Mouse (Mus musculus) hematopoietic stem cell, adult 5-6 weeks (primary cell): ENCODE measurements around the gene Hk3. TPM values are rescaled to one million over a fixed set of nuclear protein-coding genes. Genes with fewer than 3 reads are reported as not detected.

Experiments
- ATAC-seq, 2 experiments: fragments of 125-278 bp in 1 of 2; replicated peaks in 1 of 2; 2 replicates each; pipeline ENCODE4 v1.8.0; 2016 to 2017; ENCODE audit warnings: inconsistent platforms in 2 of 2, mild to moderate bottlenecking in 2 of 2, moderate number of reproducible peaks in 2 of 2, low read depth in 1 of 2, moderate TSS enrichment in 1 of 2; ENCODE audit not compliant: low FRiP score in 2 of 2, poor library complexity in 2 of 2, severe bottlenecking in 2 of 2, insufficient read depth in 1 of 2, low TSS enrichment in 1 of 2
- total RNA-seq: library from RNA; stranded (forward); fragments of 172-1452, 232-1000 nt; gene quantifications from 2 replicates; pipeline ENCODE4 v1.2.3, GENCODE M21; 2017

The Hk3 gene
- 32.0 and 64.9 TPM in 2 replicates for total RNA-seq

- peak; percentile 33 to 34 for ATAC-seq
Observed at GRCm38 (mm10) chr13:55021194-55021779, at the start of gene Hk3. Hk3 (minus strand) TSS chr13:55021385.

DNA sequence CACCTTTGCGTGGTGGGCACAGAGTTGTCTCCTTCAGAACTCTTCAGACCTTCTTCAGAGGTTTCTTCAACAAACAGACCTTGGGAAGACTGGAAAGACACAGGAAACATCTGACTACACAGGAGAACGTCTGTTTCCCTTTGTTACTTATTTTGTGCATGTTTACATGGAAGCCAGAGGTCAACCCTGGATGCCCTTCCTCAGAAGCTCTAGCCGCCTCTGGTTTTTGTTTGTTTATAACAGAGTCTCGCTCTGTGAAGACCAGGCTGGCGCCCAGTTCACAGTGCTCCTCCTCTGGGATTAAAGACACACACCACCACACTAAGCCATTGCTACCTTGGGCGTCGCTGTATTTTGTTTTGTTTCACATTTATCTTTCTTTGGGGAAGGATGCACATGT is 48.5 kb upstream of the Hk3 start:
- ATAC-seq: no peak

- ATAC-seq: no peak
Observed at GRCm38 (mm10) chr13:55063276-55063675, 42.1 kb upstream of the Hk3 start.

DNA sequence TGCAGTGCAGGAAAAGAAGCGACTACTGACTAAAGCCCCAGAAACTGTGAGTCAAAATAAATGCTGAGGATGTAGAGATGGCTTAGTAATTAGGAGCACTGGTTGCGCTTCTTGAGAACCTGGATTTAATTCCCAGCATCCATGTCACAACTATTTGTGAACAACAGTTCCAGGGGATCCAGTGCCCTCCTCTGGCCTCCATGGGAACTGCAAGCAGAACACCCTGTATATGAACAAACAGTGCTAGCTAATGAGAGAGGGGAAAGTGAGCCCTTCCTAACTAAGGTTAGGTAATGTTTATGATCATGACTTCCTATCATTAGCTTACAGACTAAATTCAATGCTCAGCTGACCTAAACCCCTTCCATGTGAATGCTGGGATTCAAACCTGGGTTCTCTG is 36.9 kb upstream of the Hk3 start:
- no peak for ATAC-seq

GRCm38 (mm10) chr13:55047706-55048105 is 26.5 kb upstream of the Hk3 start:
- ATAC-seq: no peak

GRCm38 (mm10) chr13:55040016-55040415 is 18.8 kb upstream of the Hk3 start:
- peak; percentile 98 to 99 for ATAC-seq

DNA sequence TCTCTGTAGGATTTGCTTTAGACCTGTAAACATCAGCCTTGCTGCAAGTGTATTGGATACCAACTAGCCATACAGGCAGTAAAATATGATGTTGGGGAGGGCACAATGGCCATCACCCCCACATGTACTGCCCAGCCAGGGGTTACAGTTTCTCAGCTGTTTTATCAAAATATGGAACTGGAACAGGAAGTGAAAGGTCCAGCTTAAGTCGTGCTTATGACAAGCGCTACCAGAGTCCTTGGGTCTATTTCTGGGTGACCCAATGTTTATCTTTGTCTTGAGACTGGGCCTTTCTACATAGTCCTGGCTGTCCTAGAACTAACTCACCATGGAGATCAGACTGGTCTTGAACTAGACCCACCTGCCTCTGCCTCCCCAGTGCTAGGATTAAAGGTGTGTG is 3.0 kb upstream of the Hk3 start:
- ATAC-seq: no peak

GRCm38 (mm10) chr13:55022715-55023114 is 1.5 kb upstream of the Hk3 start:
- ATAC-seq: peak; percentile 46 to 54; a peak in 2 of 4 replicates

- no peak for ATAC-seq
Observed at GRCm38 (mm10) chr13:55022256-55022655, 1.1 kb upstream of the Hk3 start.

DNA sequence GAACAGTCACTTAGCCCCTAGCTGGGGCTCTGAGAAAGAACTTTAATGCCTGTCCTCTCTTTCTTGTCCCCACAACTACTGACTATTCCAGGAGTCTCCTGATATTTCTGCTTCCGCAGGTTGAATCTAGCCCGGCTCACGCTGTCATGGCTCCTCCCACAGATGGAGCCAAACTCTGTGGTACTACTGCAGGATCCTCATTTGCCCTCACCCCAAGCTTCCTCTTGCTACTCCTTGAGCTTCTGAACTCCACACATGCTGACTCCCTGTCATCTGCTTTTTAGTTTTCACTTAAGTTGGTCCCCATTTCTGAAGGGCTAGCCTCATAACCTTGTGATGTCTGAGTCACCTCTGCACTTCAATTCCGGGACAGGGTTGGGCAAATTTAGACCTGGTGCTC is 1.1 kb downstream of the Hk3 start:
- ATAC-seq: peak in 1 of 2 experiments; percentile 25; a peak in 1 of 4 replicates

DNA sequence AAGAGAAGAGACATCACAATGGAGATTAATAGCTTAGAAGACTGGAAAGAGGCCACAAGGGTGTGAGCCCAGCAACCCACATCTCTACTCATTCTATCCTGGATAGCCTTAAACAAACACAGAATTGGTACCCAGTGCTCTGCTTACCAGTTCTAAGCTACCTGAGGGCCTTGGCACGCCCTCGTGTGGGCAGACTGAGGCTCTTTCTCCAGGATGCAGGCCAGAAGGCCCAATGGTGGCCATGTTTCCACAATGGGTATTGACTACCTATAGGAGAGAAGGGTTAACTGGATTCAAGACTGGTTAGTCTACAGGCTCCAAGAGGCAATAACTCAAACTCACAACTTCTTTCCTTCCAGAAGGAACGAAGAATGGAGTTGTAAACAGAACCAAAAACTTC is 2.0 kb downstream of the Hk3 start:
- ATAC-seq: no peak

GRCm38 (mm10) chr13:55018700-55019099 is 2.5 kb downstream of the Hk3 start:
- ATAC-seq: no peak

- ATAC-seq: peak; percentile 17 to 23; a peak in 1 of 4 replicates
Observed at GRCm38 (mm10) chr13:55017898-55018599, 3.1 kb downstream of the Hk3 start.

- ATAC-seq: no peak
Observed at GRCm38 (mm10) chr13:55017154-55017897, 3.9 kb downstream of the Hk3 start.

GRCm38 (mm10) chr13:55014451-55014850 is 6.7 kb downstream of the Hk3 start:
- ATAC-seq: no peak

DNA sequence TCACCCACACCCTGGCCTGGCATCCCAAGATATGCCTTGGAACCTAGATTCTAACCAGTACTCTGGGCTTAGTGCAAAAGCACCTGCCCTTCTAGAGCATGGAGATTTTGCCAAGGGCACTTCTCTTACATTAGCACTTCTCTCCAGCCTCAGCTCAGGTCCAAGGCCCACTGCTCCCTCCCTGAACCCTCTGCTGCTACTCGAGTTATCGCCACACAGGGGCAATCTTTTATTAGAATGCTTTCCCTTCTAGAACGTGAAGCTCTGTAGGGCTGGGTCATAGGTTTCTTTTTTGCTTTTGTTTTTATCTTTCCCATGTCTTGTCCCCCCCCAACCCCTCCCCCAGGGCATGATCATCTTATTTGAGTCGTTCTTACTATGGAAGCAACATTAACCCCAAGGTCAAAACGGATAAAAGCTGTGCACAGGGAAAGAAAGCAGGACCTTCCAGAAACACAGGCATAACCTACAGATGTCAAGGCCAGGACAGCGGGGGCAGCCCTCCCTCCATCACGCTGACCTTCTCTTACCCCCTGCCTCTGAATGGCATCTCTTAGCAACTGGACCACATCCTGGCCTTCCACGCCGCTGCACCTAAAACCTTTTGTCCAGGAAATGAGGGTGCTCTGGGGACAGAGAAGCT is 7.4 kb downstream of the Hk3 start:
- ATAC-seq: peak; percentile 43 to 56; a peak in 2 of 4 replicates

DNA sequence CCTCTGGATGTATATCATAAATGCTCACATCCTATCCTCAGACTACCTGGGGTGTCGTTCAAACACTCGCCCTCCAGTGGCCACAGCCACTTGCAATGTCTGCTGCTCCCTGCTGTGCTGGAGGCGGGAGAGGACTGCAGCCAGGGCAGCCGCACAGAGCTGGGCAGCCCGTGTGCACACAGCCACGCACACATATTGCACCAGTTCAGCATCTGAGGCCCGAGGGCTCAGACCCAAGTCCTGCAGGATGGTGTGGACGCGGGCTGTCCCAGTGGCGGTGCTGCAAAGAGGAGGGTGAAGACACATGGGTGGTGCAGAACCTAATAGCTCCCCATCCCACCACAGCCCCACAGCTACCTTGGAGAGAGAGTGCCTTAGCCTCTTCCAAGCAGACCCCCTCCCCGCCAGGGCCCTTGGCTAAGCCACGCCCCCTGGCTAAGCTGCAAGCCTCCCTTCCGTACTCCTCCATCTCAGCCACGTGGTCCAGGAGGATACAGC is 9.2 kb downstream of the Hk3 start:
- ATAC-seq: no peak; a peak in 1 of 4 replicates

- no peak for ATAC-seq
Observed at GRCm38 (mm10) chr13:55011103-55011502, 10.1 kb downstream of the Hk3 start.
